Mouse (Mus musculus) spleen, adult 2 months (tissue): Measurements from ENCODE around the gene Itpr1. TPM values are rescaled to one million over a fixed set of nuclear protein-coding genes. Genes with fewer than 3 reads are reported as not detected.

Experiments used
- DNase-seq, 2 experiments: peaks; one replicate each; pipeline versions ENCODE4 v3.0.0 to v3.0.0-alpha.2; 2012 to 2021; ENCODE audit warnings: low spot score in 2 of 2, low read depth in 1 of 2
- H3K27ac ChIP-seq: fragments of 200-500 bp; 2 replicates; pipeline ENCODE4 v1.5.1; 2012; ENCODE audit warnings: low read length, inconsistent platforms; ENCODE audit not compliant: insufficient read depth
- H3K27me3 ChIP-seq: fragments of 200-500 bp; 2 replicates; pipeline ENCODE4 v1.6.1; 2012; ENCODE audit warnings: mild to moderate bottlenecking, moderate library complexity, low read length, inconsistent platforms; ENCODE audit not compliant: control insufficient read depth, insufficient read depth
- H3K36me3 ChIP-seq: fragments of 200-500 bp; 2 replicates; pipeline ENCODE4 v1.6.1; 2012; ENCODE audit warnings: mild to moderate bottlenecking, low read length, inconsistent platforms; ENCODE audit not compliant: control insufficient read depth, insufficient read depth
- H3K4me1 ChIP-seq: fragments of 200-500 bp; 2 replicates; pipeline ENCODE4 v1.6.1; 2011; ENCODE audit warnings: inconsistent platforms; ENCODE audit not compliant: control insufficient read depth, insufficient read depth, insufficient read length
- H3K4me3 ChIP-seq: fragments of 200-500 bp; 2 replicates; pipeline ENCODE4 v1.5.1; 2011; ENCODE audit warnings: mild to moderate bottlenecking, inconsistent platforms; ENCODE audit not compliant: insufficient read depth, insufficient read length; ENCODE audit errors: extremely low read depth
- CTCF ChIP-seq: fragments of 200-500 bp; IDR thresholded peaks from 2 replicates; pipeline ENCODE4 v1.5.1; 2011; ENCODE audit warnings: mild to moderate bottlenecking, inconsistent platforms; ENCODE audit not compliant: insufficient read depth, insufficient read length, insufficient replicate concordance; ENCODE audit errors: extremely low read depth
- POLR2A ChIP-seq: fragments of 200-500 bp; IDR thresholded peaks from 2 replicates; pipeline ENCODE4 v1.6.1; 2011; ENCODE audit warnings: low read depth, low read length, inconsistent platforms
- WGBS: fragments of 180-500 bp; shearing (Covaris S2); methylation state at CpG from one replicate; pipeline ENCODE4 v1.1.7; 2018; 5-methylcytosine and 5-hydroxymethylcytosine counted together
- polyA plus RNA-seq: library from polyadenylated mRNA; depleted of rRNA; stranded (reverse); fragments of >200 nt; gene quantifications from 2 replicates; pipeline ENCODE4 v1.2.3, GENCODE M21; 2012

The Itpr1 gene
- polyA plus RNA-seq, 1 experiment = 17.9 TPM

- no peak for TF ChIP-seq POLR2A
- no peak for TF ChIP-seq CTCF
- Histone ChIP-seq H3K27ac (peak overlapping the region; percentile 60; the same call in 1 of the 2 replicates), H3K27me3 (no peaks in the 10 kb centered on the region), H3K4me1 (peaks cover 3% of the 10 kb centered on the region; the same call in 1 of the 2 replicates), H3K4me3 (no peak overlapping the region), H3K36me3 (peaks cover 9% of the 10 kb centered on the region)
- no peak for DNase-seq
- WGBS = 64% methylated on average over 7 of the region's 7 CpGs
Observed at GRCm38 (mm10) chr6:108504717-108505116, 291.8 kb downstream of the Itpr1 start.

- no peaks in the 10 kb centered on the region for H3K27me3 ChIP-seq
- peaks cover 3% of the 10 kb centered on the region; the same call in 1 of the 2 replicates for H3K4me1 ChIP-seq
- peaks cover 4% of the 10 kb centered on the region for H3K36me3 ChIP-seq
- no peak overlapping the region for H3K27ac ChIP-seq
- WGBS = 92% methylated on average over 3 of the region's 3 CpGs
- H3K4me3 ChIP-seq = no peak overlapping the region
- DNase-seq = no peak
- TF ChIP-seq POLR2A (no peak), CTCF (no peak)
Observed at GRCm38 (mm10) chr6:108506161-108506560, 293.3 kb downstream of the Itpr1 start.

- 98% methylated on average over 3 of the region's 3 CpGs for WGBS
- no peak for DNase-seq
- Histone ChIP-seq H3K36me3 (peaks cover 4% of the 10 kb centered on the region), H3K27ac (no peak overlapping the region), H3K4me1 (peaks cover 3% of the 10 kb centered on the region; the same call in 1 of the 2 replicates), H3K27me3 (no peaks in the 10 kb centered on the region), H3K4me3 (no peak overlapping the region)
- TF ChIP-seq CTCF = no peak
- no peak for TF ChIP-seq POLR2A
Observed at GRCm38 (mm10) chr6:108507337-108507736, 294.4 kb downstream of the Itpr1 start.

GRCm38 (mm10) chr6:108509320-108509719 lies 296.4 kb downstream of the Itpr1 start:
- H3K27ac ChIP-seq = no peak overlapping the region
- 76% methylated on average over 2 of the region's 2 CpGs for WGBS
- TF ChIP-seq CTCF = no peak
- no peak for TF ChIP-seq POLR2A
- H3K27me3 ChIP-seq = no peaks in the 10 kb centered on the region
- H3K4me3 ChIP-seq = no peak overlapping the region
- H3K36me3 ChIP-seq = peaks cover 4% of the 10 kb centered on the region
- peaks cover 2% of the 10 kb centered on the region; the same call in 1 of the 2 replicates for H3K4me1 ChIP-seq
- DNase-seq = no peak

- TF ChIP-seq POLR2A (no peak), CTCF (no peak)
- H3K4me1 ChIP-seq = no peaks in the 10 kb centered on the region
- 79% methylated on average over 9 of the region's 9 CpGs for WGBS
- no peaks in the 10 kb centered on the region for H3K27me3 ChIP-seq
- no peak overlapping the region for H3K27ac ChIP-seq
- DNase-seq = no peak
- H3K4me3 ChIP-seq = no peak overlapping the region
- H3K36me3 ChIP-seq = peaks cover 4% of the 10 kb centered on the region
Observed at GRCm38 (mm10) chr6:108510101-108510500, 297.2 kb downstream of the Itpr1 start.

GRCm38 (mm10) chr6:108512097-108512496 lies 299.2 kb downstream of the Itpr1 start:
- no peaks in the 10 kb centered on the region for H3K27me3 ChIP-seq
- DNase-seq = no peak
- TF ChIP-seq CTCF = no peak
- H3K4me3 ChIP-seq = no peak overlapping the region
- H3K36me3 ChIP-seq = peaks cover 4% of the 10 kb centered on the region; the same call in 1 of the 2 replicates
- no peaks in the 10 kb centered on the region for H3K4me1 ChIP-seq
- H3K27ac ChIP-seq = no peak overlapping the region
- 71% methylated on average over 3 of the region's 3 CpGs for WGBS

- H3K4me1 ChIP-seq = no peaks in the 10 kb centered on the region
- H3K27ac ChIP-seq = no peak overlapping the region
- H3K4me3 ChIP-seq = no peak overlapping the region
- 94% methylated on average over 9 of the region's 9 CpGs for WGBS
- no peak for DNase-seq
- H3K27me3 ChIP-seq = no peaks in the 10 kb centered on the region
- TF ChIP-seq CTCF = no peak
- TF ChIP-seq POLR2A = no peak
- H3K36me3 ChIP-seq = peaks cover 3% of the 10 kb centered on the region; the same call in 1 of the 2 replicates
Observed at GRCm38 (mm10) chr6:108512994-108513393, 300.1 kb downstream of the Itpr1 start.
